Mouse (Mus musculus) heart, adult 2 months (tissue): ENCODE data around the gene Itgal.
"Not testable (repeated sequence)": the region's sequence is repeated elsewhere in the genome, so short reads cannot be mapped to it uniquely, and the experiment has no call there.

ENCODE experiments used
- CTCF ChIP-seq: fragments of 200-600 bp; IDR thresholded peaks from 2 replicates; pipeline ENCODE4 v1.8.1; 2022; ENCODE audit warnings: antibody characterized with exemption, mild to moderate bottlenecking, moderate library complexity
- EP300 ChIP-seq: fragments of 200-500 bp; IDR thresholded peaks from 2 replicates; pipeline ENCODE4 v1.6.1; 2011; ENCODE audit warnings: low read depth, low read length, control low read depth; ENCODE audit not compliant: insufficient read depth
- POLR2A ChIP-seq: fragments of 200-500 bp; IDR thresholded peaks from 2 replicates; pipeline ENCODE4 v1.6.1; 2011; ENCODE audit warnings: mild to moderate bottlenecking, low read depth, low read length, control low read depth; ENCODE audit not compliant: insufficient read depth

- 0 out of 2 replicates have a peak, but pooled peaks have one; percentile 23 for TF ChIP-seq CTCF
- not testable (repeated sequence) for TF ChIP-seq POLR2A, EP300
These were observed 75.8 kb downstream of the Itgal start for GRCm38 (mm10) chr7:127371870-127372269.
